Mouse (Mus musculus): ENCODE measurements around the gene Elmo1. TPM values are rescaled to one million over a fixed set of nuclear protein-coding genes. Genes with fewer than 3 reads are reported as not detected.

The Elmo1 gene
- 9.3 and 9.5 TPM in 2 replicates for polyA plus RNA-seq (2015; fragmentation: Nextera tagmentation; extraction: Ambion mirVana)

DNA sequence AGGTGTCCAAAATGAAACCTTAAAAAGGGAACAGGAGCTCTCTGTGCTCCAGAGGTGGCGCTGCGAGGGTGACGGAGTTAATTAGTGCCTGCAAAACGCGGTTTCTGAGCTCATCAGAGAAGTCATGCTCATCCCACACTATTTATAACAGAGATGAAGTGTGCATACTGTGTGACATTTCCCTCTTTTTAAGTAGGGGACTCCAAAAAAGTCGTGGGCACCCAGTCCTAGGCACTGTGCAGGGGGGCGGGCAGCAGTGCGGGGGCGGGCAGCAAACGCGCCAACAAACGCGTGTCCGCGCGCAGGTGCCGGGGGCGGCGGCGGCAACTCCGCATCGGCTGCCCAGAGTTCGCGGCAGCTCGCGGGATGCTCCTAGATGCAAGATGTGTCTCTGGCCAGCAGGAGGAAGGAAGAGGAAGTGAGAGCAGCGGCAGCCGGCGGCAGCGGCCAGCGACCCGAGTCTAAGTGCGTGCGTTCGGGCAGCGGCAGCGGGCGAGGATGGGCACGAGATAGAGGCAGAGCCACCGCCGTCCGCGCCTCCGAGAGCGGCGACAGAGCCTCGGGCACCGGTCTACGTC is at the start of gene Elmo1:
Elmo1 (plus strand) TSS at position 464 of the 578 bp plus-strand sequence.
- Histone ChIP-seq H3K4me3 (peak within 1 kb of the TSS; percentile 82), H3K36me3 (no peaks in the 10 kb centered on the region), H3K9ac (peak within 1 kb of the TSS; percentile 88), H3K9me3 (no peaks in the 10 kb centered on the region), H3K4me2 (peak within 1 kb of the TSS; percentile 98), H3K27ac (replicated peaks) (peak within 1 kb of the TSS; percentile 77), H3K27me3 (replicated peaks) (peaks cover 28% of the 10 kb centered on the region), H3K4me1 (peaks cover 13% of the 10 kb centered on the region)
- under 1% methylated on average over 44 of the region's 49 CpGs for WGBS
- no peak for ATAC-seq (ENCODE audit: extremely low read depth, insufficient number of reproducible peaks, low FRiP score, low TSS enrichment)

DNA sequence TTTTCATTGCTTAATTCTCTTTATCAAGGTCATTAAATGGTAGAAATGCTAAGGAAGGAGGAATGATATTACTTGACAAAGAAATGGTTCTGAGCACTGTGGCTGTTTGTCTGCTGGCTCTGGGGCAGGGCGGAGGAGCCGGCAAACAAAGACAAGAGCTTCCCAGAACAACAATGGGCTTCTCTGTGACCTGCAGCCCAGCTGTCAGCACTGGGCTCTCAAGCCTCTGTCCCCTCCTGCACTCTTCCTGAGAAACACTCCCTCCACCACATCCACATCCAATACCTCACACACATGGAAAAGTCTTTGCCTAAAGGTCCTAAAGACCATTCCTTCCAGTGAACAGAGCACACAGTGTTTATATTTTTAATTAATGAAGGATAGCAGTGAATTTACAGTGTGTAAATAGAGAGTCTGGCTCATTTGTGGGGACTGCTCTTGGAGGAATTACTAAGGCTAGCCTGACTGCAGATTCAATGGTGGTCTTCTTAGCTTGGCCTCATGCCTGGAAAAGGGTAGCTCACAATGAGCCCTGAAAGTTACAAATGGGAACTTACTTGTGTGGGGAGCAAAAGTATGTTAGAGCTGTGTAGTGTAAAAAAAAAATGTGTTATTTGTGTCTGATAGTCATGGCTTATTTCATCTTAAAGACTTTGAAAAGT is 49.1 kb upstream of the Elmo1 start:
- no peaks in the 10 kb centered on the region for H3K36me3 ChIP-seq
- H3K9ac ChIP-seq, result no peak overlapping the region
- 23% methylated on average over 2 of the region's 2 CpGs for WGBS
- H3K27me3 ChIP-seq (replicated peaks), result no peaks in the 10 kb centered on the region
- no peaks in the 10 kb centered on the region for H3K4me1 ChIP-seq
- H3K27ac ChIP-seq (replicated peaks), result no peak overlapping the region
- H3K9me3 ChIP-seq, result no peaks in the 10 kb centered on the region
- no peak overlapping the region for H3K4me3 ChIP-seq
- H3K4me2 ChIP-seq, result no peak overlapping the region
- no peak for ATAC-seq (ENCODE audit: extremely low read depth, insufficient number of reproducible peaks, low FRiP score, low TSS enrichment)

- H3K4me3 ChIP-seq, result no peak overlapping the region
- no peaks in the 10 kb centered on the region for H3K36me3 ChIP-seq
- no peak for ATAC-seq (ENCODE audit: extremely low read depth, insufficient number of reproducible peaks, low FRiP score, low TSS enrichment)
- H3K9me3 ChIP-seq, result no peaks in the 10 kb centered on the region
- H3K27ac ChIP-seq (replicated peaks), result no peak overlapping the region
- no peak overlapping the region for H3K9ac ChIP-seq
- 0 out of 2 replicates have a peak, but pooled peaks cover 3% of the 10 kb centered on the region for H3K27me3 ChIP-seq (replicated peaks)
- 56% methylated on average over 2 of the region's 2 CpGs for WGBS
- H3K4me1 ChIP-seq, result no peaks in the 10 kb centered on the region
- H3K4me2 ChIP-seq, result no peak overlapping the region
These were observed 47.5 kb upstream of the Elmo1 start for GRCm38 (mm10) chr13:20042856-20043255.

GRCm38 (mm10) chr13:20045350-20045749 is 45.0 kb upstream of the Elmo1 start:
- ATAC-seq (ENCODE audit: extremely low read depth, insufficient number of reproducible peaks, low FRiP score, low TSS enrichment), result no peak

DNA sequence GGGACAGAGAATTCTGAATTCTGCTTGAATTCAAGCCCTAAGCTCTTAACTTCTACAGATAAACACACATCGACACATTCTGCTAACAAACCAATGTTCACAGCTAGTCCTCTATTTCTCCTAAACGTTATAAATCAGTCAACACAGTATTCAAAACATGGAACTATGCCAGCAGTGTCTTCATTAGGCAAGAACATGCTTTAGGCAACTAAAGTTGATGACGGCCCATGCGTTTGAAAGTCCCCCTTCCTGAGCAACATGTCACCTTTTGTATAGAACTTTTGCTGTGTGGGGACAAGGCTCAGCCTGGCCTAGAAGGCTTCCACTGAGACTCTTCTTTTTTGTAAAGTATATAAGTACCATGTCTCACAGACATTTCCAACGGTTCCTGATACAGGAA is 44.6 kb upstream of the Elmo1 start:
- H3K27me3 ChIP-seq (replicated peaks), result 0 out of 2 replicates have a peak, but pooled peaks cover 10% of the 10 kb centered on the region
- H3K9ac ChIP-seq, result no peak overlapping the region
- no peaks in the 10 kb centered on the region for H3K9me3 ChIP-seq
- H3K36me3 ChIP-seq, result no peaks in the 10 kb centered on the region
- WGBS, result 51% methylated on average over 5 of the region's 5 CpGs
- no peak for ATAC-seq (ENCODE audit: extremely low read depth, insufficient number of reproducible peaks, low FRiP score, low TSS enrichment)
- no peak overlapping the region for H3K4me2 ChIP-seq
- 0 out of 2 replicates have a peak, but pooled peaks cover 4% of the 10 kb centered on the region for H3K4me1 ChIP-seq
- H3K4me3 ChIP-seq, result no peak overlapping the region
- no peak overlapping the region for H3K27ac ChIP-seq (replicated peaks)

More at GRCm38 (mm10) chr13:20045350-20045749, 45.0 kb upstream of the Elmo1 start:
- no peak overlapping the region for H3K4me3 ChIP-seq
- H3K27ac ChIP-seq (replicated peaks), result no peak overlapping the region
- no peak overlapping the region for H3K4me2 ChIP-seq
- H3K9ac ChIP-seq, result no peak overlapping the region
- H3K36me3 ChIP-seq, result no peaks in the 10 kb centered on the region
- 0 out of 2 replicates have a peak, but pooled peaks cover 10% of the 10 kb centered on the region for H3K27me3 ChIP-seq (replicated peaks)
- no peaks in the 10 kb centered on the region for H3K9me3 ChIP-seq
- 80% methylated on average over 2 of the region's 2 CpGs for WGBS
- 0 out of 2 replicates have a peak, but pooled peaks cover 4% of the 10 kb centered on the region for H3K4me1 ChIP-seq

- no peaks in the 10 kb centered on the region for H3K36me3 ChIP-seq
- WGBS, result 73% methylated on average over 4 of the region's 4 CpGs
- H3K27me3 ChIP-seq (replicated peaks), result 0 out of 2 replicates have a peak, but pooled peaks cover 10% of the 10 kb centered on the region
- ATAC-seq (ENCODE audit: extremely low read depth, insufficient number of reproducible peaks, low FRiP score, low TSS enrichment), result no peak
- no peak overlapping the region for H3K4me2 ChIP-seq
- no peak overlapping the region for H3K4me3 ChIP-seq
- H3K27ac ChIP-seq (replicated peaks), result no peak overlapping the region
- no peak overlapping the region for H3K9ac ChIP-seq
- H3K4me1 ChIP-seq, result 0 out of 2 replicates have a peak, but pooled peaks cover 4% of the 10 kb centered on the region
- H3K9me3 ChIP-seq, result no peaks in the 10 kb centered on the region
These were observed 44.0 kb upstream of the Elmo1 start for GRCm38 (mm10) chr13:20046406-20046805.

DNA sequence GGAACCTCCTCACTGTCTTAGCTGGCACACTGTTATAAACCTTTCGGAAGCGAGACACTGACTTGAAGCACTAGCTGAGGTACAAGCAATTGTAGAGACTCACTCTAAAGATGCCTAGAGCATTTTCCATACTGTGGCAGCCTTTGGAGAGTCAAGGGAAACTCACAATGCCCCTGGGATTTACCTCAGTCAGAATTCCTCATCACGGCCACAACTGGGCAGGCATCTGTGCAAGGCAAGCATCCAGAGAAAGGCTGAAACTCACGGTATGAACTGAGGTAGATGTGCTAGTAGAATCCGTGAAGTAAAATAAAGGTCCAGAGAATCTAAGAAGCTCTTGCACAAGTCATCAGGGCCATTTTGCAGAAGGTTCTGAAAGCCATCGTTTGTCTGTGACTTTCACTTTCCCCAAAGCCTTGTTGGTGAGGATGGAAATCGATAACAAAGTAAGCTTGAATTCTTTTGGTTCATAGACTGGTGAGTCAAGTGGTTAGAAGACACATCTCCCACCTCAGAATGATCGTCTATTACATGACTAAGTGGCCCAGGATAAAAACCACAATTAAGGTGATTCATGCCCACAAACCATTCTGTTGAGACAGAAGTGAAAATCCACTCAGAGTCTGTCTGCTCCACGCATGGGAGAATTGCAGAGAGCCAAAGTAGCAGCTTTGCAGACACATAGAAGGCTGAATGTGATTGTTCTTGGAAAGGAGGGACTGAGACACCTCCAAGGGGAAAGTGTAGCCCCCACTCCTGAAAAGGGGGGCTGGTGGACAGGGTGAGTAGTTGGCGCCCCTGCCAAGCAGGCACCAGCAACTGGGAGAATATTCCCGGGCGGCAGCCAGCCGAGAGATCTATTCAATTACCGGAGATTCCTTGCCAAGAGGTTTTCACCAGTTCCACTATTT is 42.2 kb upstream of the Elmo1 start:
- no peak overlapping the region for H3K27ac ChIP-seq (replicated peaks)
- H3K4me1 ChIP-seq, result 0 out of 2 replicates have a peak, but pooled peaks cover 4% of the 10 kb centered on the region
- H3K4me2 ChIP-seq, result peak overlapping the region; percentile 11; the same call in 1 of the 2 replicates
- H3K27me3 ChIP-seq (replicated peaks), result 0 out of 2 replicates have a peak, but pooled peaks cover 10% of the 10 kb centered on the region
- 51% methylated on average over 14 of the region's 14 CpGs for WGBS
- no peak overlapping the region for H3K9ac ChIP-seq
- H3K4me3 ChIP-seq, result no peak overlapping the region
- no peaks in the 10 kb centered on the region for H3K36me3 ChIP-seq
- no peaks in the 10 kb centered on the region for H3K9me3 ChIP-seq
- no peak for ATAC-seq (ENCODE audit: extremely low read depth, insufficient number of reproducible peaks, low FRiP score, low TSS enrichment)

DNA sequence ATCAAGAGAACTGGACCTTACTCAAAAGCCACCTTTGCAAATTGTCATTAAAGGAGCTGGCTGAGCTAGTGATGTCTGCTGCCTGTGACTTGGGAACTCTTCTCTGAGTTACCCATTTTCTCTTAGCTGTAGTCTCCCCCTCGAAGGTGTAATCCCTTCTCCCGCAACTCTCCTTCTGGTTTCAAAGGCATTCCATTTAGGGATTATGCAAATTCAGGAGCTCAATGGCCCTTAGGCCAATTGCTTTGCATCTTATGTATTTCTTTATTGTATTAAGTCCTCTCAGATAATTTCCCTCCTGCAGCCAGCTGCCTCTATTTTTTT is 41.6 kb upstream of the Elmo1 start:
- ATAC-seq (ENCODE audit: extremely low read depth, insufficient number of reproducible peaks, low FRiP score, low TSS enrichment), result no peak
- no peaks in the 10 kb centered on the region for H3K9me3 ChIP-seq
- no peak overlapping the region for H3K4me3 ChIP-seq
- H3K4me2 ChIP-seq, result peak overlapping the region; percentile 11; the same call in 1 of the 2 replicates
- no peaks in the 10 kb centered on the region for H3K36me3 ChIP-seq
- H3K27ac ChIP-seq (replicated peaks), result no peak overlapping the region
- 0 out of 2 replicates have a peak, but pooled peaks cover 4% of the 10 kb centered on the region for H3K4me1 ChIP-seq
- 0 out of 2 replicates have a peak, but pooled peaks cover 10% of the 10 kb centered on the region for H3K27me3 ChIP-seq (replicated peaks)
- 35% methylated on average over 2 of the region's 2 CpGs for WGBS
- H3K9ac ChIP-seq, result no peak overlapping the region

DNA sequence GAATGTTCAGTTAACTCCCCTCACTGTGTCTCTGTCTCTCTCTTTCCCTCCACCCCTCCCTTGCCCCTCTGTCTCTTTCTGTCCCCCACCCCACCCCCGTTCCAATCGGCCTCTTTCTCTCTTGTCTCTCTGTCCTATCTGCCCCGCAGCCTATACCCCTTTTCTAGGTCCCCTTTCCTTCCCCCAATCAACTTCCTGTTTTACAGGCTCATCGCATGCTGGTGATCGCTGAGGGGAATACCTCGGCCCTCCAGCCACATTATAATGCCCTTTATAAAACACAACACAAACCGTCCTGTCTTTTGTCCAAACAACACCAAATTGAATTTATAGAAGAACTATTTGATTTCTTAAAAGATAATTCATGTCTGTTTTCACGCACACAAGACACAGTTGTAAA is 40.7 kb upstream of the Elmo1 start:
- Histone ChIP-seq H3K9me3 (no peaks in the 10 kb centered on the region), H3K27ac (replicated peaks) (no peak overlapping the region), H3K27me3 (replicated peaks) (0 out of 2 replicates have a peak, but pooled peaks cover 10% of the 10 kb centered on the region), H3K36me3 (no peaks in the 10 kb centered on the region), H3K4me2 (no peak overlapping the region), H3K9ac (no peak overlapping the region), H3K4me3 (no peak overlapping the region), H3K4me1 (0 out of 2 replicates have a peak, but pooled peaks cover 4% of the 10 kb centered on the region)
- ATAC-seq (ENCODE audit: extremely low read depth, insufficient number of reproducible peaks, low FRiP score, low TSS enrichment), result no peak
- 61% methylated on average over 8 of the region's 8 CpGs for WGBS

- WGBS, result 77% methylated on average over 10 of the region's 10 CpGs
- H3K36me3 ChIP-seq, result no peaks in the 10 kb centered on the region
- 0 out of 2 replicates have a peak, but pooled peaks cover 4% of the 10 kb centered on the region for H3K4me1 ChIP-seq
- H3K9me3 ChIP-seq, result no peaks in the 10 kb centered on the region
- H3K4me3 ChIP-seq, result no peak overlapping the region
- no peak overlapping the region for H3K9ac ChIP-seq
- H3K4me2 ChIP-seq, result no peak overlapping the region
- ATAC-seq (ENCODE audit: extremely low read depth, insufficient number of reproducible peaks, low FRiP score, low TSS enrichment), result no peak
- no peak overlapping the region for H3K27ac ChIP-seq (replicated peaks)
- H3K27me3 ChIP-seq (replicated peaks), result 0 out of 2 replicates have a peak, but pooled peaks cover 10% of the 10 kb centered on the region
These were observed 40.2 kb upstream of the Elmo1 start for GRCm38 (mm10) chr13:20050149-20050548.

DNA sequence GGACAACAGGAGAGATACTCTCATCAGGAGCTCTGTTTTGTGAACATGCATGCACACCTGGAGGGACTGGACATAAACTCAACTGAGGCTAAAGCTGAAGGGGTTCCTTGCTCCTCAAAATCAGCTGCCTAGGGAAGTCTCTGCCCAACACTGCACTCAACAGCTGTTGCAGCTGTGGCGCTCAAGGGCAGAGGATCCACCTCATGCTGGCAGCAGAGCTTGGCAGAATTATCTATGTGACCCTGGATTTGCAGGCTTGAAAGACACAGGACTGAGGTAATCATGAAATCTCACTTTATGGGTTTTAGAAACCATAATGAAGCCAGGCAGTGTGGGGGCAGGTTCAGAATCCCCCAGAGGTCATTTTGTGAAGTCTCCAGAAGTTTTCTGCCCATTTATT is 32.5 kb upstream of the Elmo1 start:
- Histone ChIP-seq H3K36me3 (no peaks in the 10 kb centered on the region), H3K4me1 (no peaks in the 10 kb centered on the region), H3K4me3 (no peak overlapping the region), H3K9me3 (no peaks in the 10 kb centered on the region), H3K27ac (replicated peaks) (no peak overlapping the region), H3K9ac (no peak overlapping the region), H3K4me2 (no peak overlapping the region), H3K27me3 (replicated peaks) (no peaks in the 10 kb centered on the region)
- no peak for ATAC-seq (ENCODE audit: extremely low read depth, insufficient number of reproducible peaks, low FRiP score, low TSS enrichment)
- 65% methylated on average over 1 of the region's 1 CpGs for WGBS
